Mouse (Mus musculus) hindbrain, embryonic 15.5 days (tissue): ENCODE measurements around the gene Fcrla. TPM values are rescaled to one million over a fixed set of nuclear protein-coding genes. Genes with fewer than 3 reads are reported as not detected.

Experiments used
- ATAC-seq: fragments of 200-750 bp; cut with Nextera tagmentation; 2 replicates; pipeline ENCODE4 v1.8.0; 2017; ENCODE audit warnings: low read depth, moderate number of reproducible peaks, moderate TSS enrichment; ENCODE audit not compliant: low FRiP score
- H3K27ac ChIP-seq: fragments of 300-500 bp; sonication (generic); replicated peaks from 2 replicates; pipeline ENCODE4 v1.5.1; 2015; ENCODE audit warnings: mild to moderate bottlenecking, inconsistent platforms
- H3K27me3 ChIP-seq: fragments of 300-500 bp; sonication (generic); 2 replicates; pipeline ENCODE4 v1.6.1; 2015; ENCODE audit warnings: control low read depth, inconsistent platforms
- H3K36me3 ChIP-seq: fragments of 300-500 bp; sonication (generic); 2 replicates; pipeline ENCODE4 v1.6.1; 2015; ENCODE audit warnings: control low read depth, inconsistent platforms
- H3K4me1 ChIP-seq: fragments of 300-500 bp; sonication (generic); replicated peaks from 2 replicates; pipeline ENCODE4 v1.6.1; 2015; ENCODE audit warnings: control low read depth, inconsistent platforms
- H3K4me2 ChIP-seq: fragments of 300-500 bp; sonication (generic); 2 replicates; pipeline ENCODE4 v1.6.1; 2015; ENCODE audit warnings: moderate library complexity, mild to moderate bottlenecking, inconsistent platforms
- H3K4me3 ChIP-seq: fragments of 300-500 bp; sonication (generic); 2 replicates; pipeline ENCODE4 v1.5.1; 2015; ENCODE audit warnings: mild to moderate bottlenecking, inconsistent platforms
- H3K9ac ChIP-seq: fragments of 300-500 bp; sonication (generic); 2 replicates; pipeline ENCODE4 v1.6.1; 2015; ENCODE audit warnings: inconsistent platforms
- H3K9me3 ChIP-seq: fragments of 300-500 bp; sonication (generic); 2 replicates; pipeline ENCODE4 v1.6.1; 2016; ENCODE audit warnings: control low read depth, inconsistent platforms
- WGBS: fragments of 180-500 bp; shearing (Covaris S2); methylation state at CpG from one replicate; pipeline ENCODE4 v1.1.7; 2015; 5-methylcytosine and 5-hydroxymethylcytosine counted together
- polyA plus RNA-seq: library from polyadenylated mRNA; unstranded; fragments of >200 nt; fragmentation: Nextera tagmentation; extraction: Ambion mirVana; gene quantifications from 2 replicates; pipeline ENCODE4 v1.2.1, GENCODE M21; 2015

Gene Fcrla
- polyA plus RNA-seq, 1 experiment from 2014 or later, result not detected

- WGBS, result 39% methylated on average over 10 of the region's 10 CpGs
- Histone ChIP-seq H3K27ac (no peak overlapping the region), H3K4me1 (no peaks in the 10 kb centered on the region), H3K27me3 (peaks cover 19% of the 10 kb centered on the region), H3K9ac (no peak overlapping the region), H3K9me3 (no peaks in the 10 kb centered on the region), H3K4me3 (no peak overlapping the region), H3K4me2 (peak overlapping the region; percentile 31; the same call in 1 of the 2 replicates), H3K36me3 (no peaks in the 10 kb centered on the region)
- ATAC-seq, result peak; percentile 77
Observed at GRCm38 (mm10) chr1:170900799-170901467, 26.4 kb downstream of the Fcrla start.

- Histone ChIP-seq H3K4me3 (no peak overlapping the region), H3K36me3 (no peaks in the 10 kb centered on the region), H3K27ac (no peak overlapping the region), H3K4me1 (no peaks in the 10 kb centered on the region), H3K4me2 (no peak overlapping the region), H3K27me3 (peaks cover 16% of the 10 kb centered on the region; the same call in 1 of the 2 replicates), H3K9me3 (no peaks in the 10 kb centered on the region), H3K9ac (no peak overlapping the region)
- 79% methylated on average over 16 of the region's 16 CpGs for WGBS
- no peak for ATAC-seq
Observed at GRCm38 (mm10) chr1:170898413-170899075, 28.8 kb downstream of the Fcrla start.

- H3K4me1 ChIP-seq, result no peaks in the 10 kb centered on the region
- H3K4me2 ChIP-seq, result no peak overlapping the region
- H3K9me3 ChIP-seq, result no peaks in the 10 kb centered on the region
- ATAC-seq, result no peak
- H3K27me3 ChIP-seq, result peaks cover 10% of the 10 kb centered on the region; the same call in 1 of the 2 replicates
- 88% methylated on average over 5 of the region's 5 CpGs for WGBS
- no peaks in the 10 kb centered on the region for H3K36me3 ChIP-seq
- no peak overlapping the region for H3K27ac ChIP-seq
- no peak overlapping the region for H3K9ac ChIP-seq
- no peak overlapping the region for H3K4me3 ChIP-seq
Observed at GRCm38 (mm10) chr1:170896651-170897281, 30.6 kb downstream of the Fcrla start.

- Histone ChIP-seq H3K27me3 (peaks cover 10% of the 10 kb centered on the region; the same call in 1 of the 2 replicates), H3K9me3 (no peaks in the 10 kb centered on the region), H3K4me2 (no peak overlapping the region), H3K9ac (no peak overlapping the region), H3K27ac (no peak overlapping the region), H3K4me1 (no peaks in the 10 kb centered on the region), H3K4me3 (no peak overlapping the region), H3K36me3 (no peaks in the 10 kb centered on the region)
- WGBS, result 66% methylated on average over 9 of the region's 9 CpGs
- no peak for ATAC-seq
Observed at GRCm38 (mm10) chr1:170894603-170895602, 32.5 kb downstream of the Fcrla start.

GRCm38 (mm10) chr1:170892279-170892678 lies 35.1 kb downstream of the Fcrla start:
- no peak overlapping the region for H3K27ac ChIP-seq
- no peak for ATAC-seq
- H3K36me3 ChIP-seq, result no peaks in the 10 kb centered on the region
- no peaks in the 10 kb centered on the region for H3K27me3 ChIP-seq
- WGBS, result 59% methylated on average over 1 of the region's 1 CpGs
- no peaks in the 10 kb centered on the region for H3K4me1 ChIP-seq
- H3K9me3 ChIP-seq, result no peaks in the 10 kb centered on the region
- H3K4me2 ChIP-seq, result no peak overlapping the region
- H3K9ac ChIP-seq, result no peak overlapping the region
- H3K4me3 ChIP-seq, result no peak overlapping the region

- 86% methylated on average over 2 of the region's 2 CpGs for WGBS
Observed at GRCm38 (mm10) chr1:170891646-170892045, 35.7 kb downstream of the Fcrla start.

GRCm38 (mm10) chr1:170889310-170889709 lies 38.1 kb downstream of the Fcrla start:
- no peak overlapping the region for H3K9ac ChIP-seq
- no peaks in the 10 kb centered on the region for H3K27me3 ChIP-seq
- no peak overlapping the region for H3K4me2 ChIP-seq
- H3K27ac ChIP-seq, result no peak overlapping the region
- H3K9me3 ChIP-seq, result no peaks in the 10 kb centered on the region
- WGBS, result 67% methylated on average over 4 of the region's 4 CpGs
- peaks cover 8% of the 10 kb centered on the region for H3K4me1 ChIP-seq
- no peak for ATAC-seq
- H3K4me3 ChIP-seq, result no peak overlapping the region
- H3K36me3 ChIP-seq, result no peaks in the 10 kb centered on the region

More at GRCm38 (mm10) chr1:170891646-170892045, 35.7 kb downstream of the Fcrla start:
- no peak overlapping the region for H3K27ac ChIP-seq
- no peaks in the 10 kb centered on the region for H3K9me3 ChIP-seq
- no peaks in the 10 kb centered on the region for H3K36me3 ChIP-seq
- H3K27me3 ChIP-seq, result no peaks in the 10 kb centered on the region
- no peak overlapping the region for H3K4me2 ChIP-seq
- no peak for ATAC-seq
- H3K9ac ChIP-seq, result no peak overlapping the region
- H3K4me1 ChIP-seq, result no peaks in the 10 kb centered on the region
- no peak overlapping the region for H3K4me3 ChIP-seq

- Histone ChIP-seq H3K4me2 (peak overlapping the region; percentile 75; the same call in 1 of the 2 replicates), H3K27me3 (no peaks in the 10 kb centered on the region), H3K9ac (no peak overlapping the region), H3K36me3 (no peaks in the 10 kb centered on the region; the same call in 1 of the 2 replicates), H3K4me3 (no peak overlapping the region), H3K4me1 (peaks cover 24% of the 10 kb centered on the region), H3K9me3 (no peaks in the 10 kb centered on the region), H3K27ac (no peak overlapping the region)
- ATAC-seq, result no peak
- 43% methylated on average over 6 of the region's 6 CpGs for WGBS
Observed at GRCm38 (mm10) chr1:170886044-170886458, 41.3 kb downstream of the Fcrla start.

- Histone ChIP-seq H3K36me3 (peaks cover 6% of the 10 kb centered on the region), H3K4me2 (peak within 1 kb of the TSS; percentile 75), H3K4me3 (peak within 1 kb of the TSS; percentile 68), H3K9ac (peak within 1 kb of the TSS; percentile 78), H3K4me1 (peaks cover 24% of the 10 kb centered on the region), H3K9me3 (no peaks in the 10 kb centered on the region), H3K27ac (peak within 1 kb of the TSS; percentile 86), H3K27me3 (no peaks in the 10 kb centered on the region)
- WGBS, result under 1% methylated on average over 46 of the region's 46 CpGs
- peak; percentile 94 for ATAC-seq
Observed at GRCm38 (mm10) chr1:170884978-170885561, 42.3 kb downstream of the Fcrla start, which contains the start of the genes Gm26620 and Dusp12. TSS of gene Gm26620 (plus strand) at chr1:170885065. TSS of gene Dusp12 (minus strand) at chr1:170885540.

- Histone ChIP-seq H3K4me2 (peak overlapping the region; percentile 75), H3K27ac (peak overlapping the region; percentile 86; the same call in 1 of the 2 replicates), H3K4me3 (peak overlapping the region; percentile 68), H3K27me3 (no peaks in the 10 kb centered on the region), H3K4me1 (peaks cover 24% of the 10 kb centered on the region), H3K9me3 (no peaks in the 10 kb centered on the region), H3K9ac (peak overlapping the region; percentile 78), H3K36me3 (peaks cover 10% of the 10 kb centered on the region)
- ATAC-seq, result no peak
- WGBS, result 30% methylated on average over 8 of the region's 8 CpGs
Observed at GRCm38 (mm10) chr1:170884390-170884789, 43.0 kb downstream of the Fcrla start.
